Mouse (Mus musculus): Measurements from ENCODE around the gene Zfp462. TPM values are rescaled to one million over a fixed set of nuclear protein-coding genes. Genes with fewer than 3 reads are reported as not detected.

The Zfp462 gene
- polyA plus RNA-seq, 1 experiment = 0.07 TPM

GRCm38 (mm10) chr4:55052686-55053085 is 107.8 kb downstream of the Zfp462 start:
- no peak overlapping the region for H3K4me3 ChIP-seq (ENCODE audit: insufficient read depth, low read length)
- peaks cover 3% of the 10 kb centered on the region; the same call in 1 of the 2 replicates for H3K4me1 ChIP-seq (ENCODE audit: control insufficient read depth, insufficient read depth, low read length)
- TF ChIP-seq CTCF (IDR thresholded peaks at IDR 0.05; ENCODE audit: low read depth, low read length) (no peak), POLR2A (IDR thresholded peaks at IDR 0.05; ENCODE audit: borderline replicate concordance, low read depth, low read length) (no peak)
- no peak overlapping the region for H3K27ac ChIP-seq (ENCODE audit: insufficient read depth, low read depth, low read length)

GRCm38 (mm10) chr4:55057666-55058455 is 113.0 kb downstream of the Zfp462 start:
- TF ChIP-seq POLR2A (IDR thresholded peaks at IDR 0.05; ENCODE audit: borderline replicate concordance, low read depth, low read length) (no peak), CTCF (IDR thresholded peaks at IDR 0.05; ENCODE audit: low read depth, low read length) (no peak)
- no peak overlapping the region for H3K4me3 ChIP-seq (ENCODE audit: insufficient read depth, low read length)
- H3K27ac ChIP-seq (ENCODE audit: insufficient read depth, low read depth, low read length) = no peak overlapping the region
- H3K4me1 ChIP-seq (ENCODE audit: control insufficient read depth, insufficient read depth, low read length) = peaks cover 3% of the 10 kb centered on the region; the same call in 1 of the 2 replicates

- TF ChIP-seq POLR2A (IDR thresholded peaks at IDR 0.05; ENCODE audit: borderline replicate concordance, low read depth, low read length) (no peak), CTCF (IDR thresholded peaks at IDR 0.05; ENCODE audit: low read depth, low read length) (no peak)
- no peak overlapping the region for H3K4me3 ChIP-seq (ENCODE audit: insufficient read depth, low read length)
- peaks cover 3% of the 10 kb centered on the region; the same call in 1 of the 2 replicates for H3K4me1 ChIP-seq (ENCODE audit: control insufficient read depth, insufficient read depth, low read length)
- no peak overlapping the region for H3K27ac ChIP-seq (ENCODE audit: insufficient read depth, low read depth, low read length)
These were observed 114.1 kb downstream of the Zfp462 start for GRCm38 (mm10) chr4:55058901-55059300.

GRCm38 (mm10) chr4:55066341-55067170 is 121.7 kb downstream of the Zfp462 start:
- TF ChIP-seq CTCF (IDR thresholded peaks at IDR 0.05; ENCODE audit: low read depth, low read length) = no peak
- no peak for TF ChIP-seq POLR2A (IDR thresholded peaks at IDR 0.05; ENCODE audit: borderline replicate concordance, low read depth, low read length)
- H3K4me3 ChIP-seq (ENCODE audit: insufficient read depth, low read length) = no peak overlapping the region
- H3K27ac ChIP-seq (ENCODE audit: insufficient read depth, low read depth, low read length) = no peak overlapping the region
- H3K4me1 ChIP-seq (ENCODE audit: control insufficient read depth, insufficient read depth, low read length) = no peaks in the 10 kb centered on the region

GRCm38 (mm10) chr4:55071535-55071934 is 126.7 kb downstream of the Zfp462 start:
- no peaks in the 10 kb centered on the region for H3K4me1 ChIP-seq (ENCODE audit: control insufficient read depth, insufficient read depth, low read length)
- no peak overlapping the region for H3K4me3 ChIP-seq (ENCODE audit: insufficient read depth, low read length)
- H3K27ac ChIP-seq (ENCODE audit: insufficient read depth, low read depth, low read length) = no peak overlapping the region
- TF ChIP-seq CTCF (IDR thresholded peaks at IDR 0.05; ENCODE audit: low read depth, low read length) = no peak
- no peak for TF ChIP-seq POLR2A (IDR thresholded peaks at IDR 0.05; ENCODE audit: borderline replicate concordance, low read depth, low read length)

GRCm38 (mm10) chr4:55077133-55077889 is 132.5 kb downstream of the Zfp462 start:
- H3K4me3 ChIP-seq (ENCODE audit: insufficient read depth, low read length) = no peak overlapping the region
- no peak for TF ChIP-seq CTCF (IDR thresholded peaks at IDR 0.05; ENCODE audit: low read depth, low read length)
- no peak for TF ChIP-seq POLR2A (IDR thresholded peaks at IDR 0.05; ENCODE audit: borderline replicate concordance, low read depth, low read length)
- H3K4me1 ChIP-seq (ENCODE audit: control insufficient read depth, insufficient read depth, low read length) = peaks cover 2% of the 10 kb centered on the region; the same call in 1 of the 2 replicates
- no peak overlapping the region for H3K27ac ChIP-seq (ENCODE audit: insufficient read depth, low read depth, low read length)

- TF ChIP-seq POLR2A (IDR thresholded peaks at IDR 0.05; ENCODE audit: borderline replicate concordance, low read depth, low read length) = no peak
- no peak for TF ChIP-seq CTCF (IDR thresholded peaks at IDR 0.05; ENCODE audit: low read depth, low read length)
- H3K4me3 ChIP-seq (ENCODE audit: insufficient read depth, low read length) = no peak overlapping the region
- H3K4me1 ChIP-seq (ENCODE audit: control insufficient read depth, insufficient read depth, low read length) = peaks cover 2% of the 10 kb centered on the region; the same call in 1 of the 2 replicates
- H3K27ac ChIP-seq (ENCODE audit: insufficient read depth, low read depth, low read length) = no peak overlapping the region
These were observed 133.3 kb downstream of the Zfp462 start for GRCm38 (mm10) chr4:55077902-55078716.

GRCm38 (mm10) chr4:55079056-55079455 is 134.2 kb downstream of the Zfp462 start:
- Histone ChIP-seq H3K4me3 (ENCODE audit: insufficient read depth, low read length) (no peak overlapping the region), H3K27ac (ENCODE audit: insufficient read depth, low read depth, low read length) (no peak overlapping the region), H3K4me1 (ENCODE audit: control insufficient read depth, insufficient read depth, low read length) (peaks cover 2% of the 10 kb centered on the region; the same call in 1 of the 2 replicates)
- no peak for TF ChIP-seq CTCF (IDR thresholded peaks at IDR 0.05; ENCODE audit: low read depth, low read length)
- TF ChIP-seq POLR2A (IDR thresholded peaks at IDR 0.05; ENCODE audit: borderline replicate concordance, low read depth, low read length) = no peak

All from bone marrow macrophage, adult 2 months (primary cell).